In the genomic region with DNA sequence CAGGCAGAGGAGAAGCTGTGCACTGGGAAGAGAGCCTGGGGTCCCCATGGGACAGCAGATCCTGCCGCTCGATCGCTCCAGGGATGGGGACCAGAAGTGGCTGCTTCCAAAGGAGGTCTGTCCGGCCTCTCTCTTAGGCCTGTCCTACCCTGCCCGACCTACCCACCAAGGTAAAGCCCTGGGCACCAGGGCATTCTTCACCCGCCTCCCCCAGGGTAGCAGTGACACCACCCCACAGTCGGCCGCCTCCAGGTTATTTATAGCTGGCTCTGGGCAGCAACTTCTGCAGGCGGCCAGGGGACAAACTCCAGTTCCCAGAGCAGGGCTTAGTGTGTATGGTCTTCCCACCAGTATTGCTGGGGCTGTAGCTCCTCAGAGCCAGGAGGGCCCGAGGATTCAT, we compare ENCODE assay signal across 15 mouse cellular contexts. TPM values are rescaled to one million over a fixed set of nuclear protein-coding genes. Genes with fewer than 3 reads are reported as not detected.
DNase-seq lines count a peak whose midpoint lies in the region; ATAC-seq and TF ChIP-seq lines count a peak whose summit lies in the region.
"Had no signal": no experiment of that assay in that cellular context is flagged by ENCODE, and none has a peak within 500 bp of the region (broad histone marks: within the 10 kb centered on the region; RNA-seq: fewer than 3 reads in every experiment).

A gene (minus strand): TSS at position 223 of the 400 bp plus-strand sequence.

- H3K4me3 ChIP-seq in forebrain, embryonic 10.5 days, result no peak within 1 kb of the TSS
- no peak within 1 kb of the TSS for H3K4me3 ChIP-seq in forebrain, embryonic 11.5 days (ENCODE audit: low read depth, low read length)
- H3K4me3 ChIP-seq in lung, embryonic 14.5 days (ENCODE audit: low read depth, low read length), result no peak within 1 kb of the TSS
- H3K4me3 ChIP-seq in neural tube, embryonic 15.5 days (replicated peaks), result no peak within 1 kb of the TSS
- H3K4me3 ChIP-seq: midbrain, embryonic 12.5 days; stomach, embryonic 15.5 days had no signal

- no peak for DNase-seq in forebrain, embryonic 10.5 days (ENCODE audit: extremely low spot score, low spot score)
- DNase-seq in forebrain, embryonic 11.5 days (ENCODE audit: low spot score), result no peak
- DNase-seq in lung, embryonic 14.5 days, result no peak
- no peak for DNase-seq in lung, postnatal 10 days
- DNase-seq in heart, adult 9 months (ENCODE audit: low spot score in 2 of 2), result peak; percentile 35 to 59
- DNase-seq in heart, postnatal 14 days, result peak; percentile 35 to 56
- DNase-seq in spleen, postnatal 4 days (ENCODE audit: low spot score in 2 of 2), result no peak
- DNase-seq: cerebellum, adult 8-10 months; forebrain, postnatal 0 days; lung, postnatal 14 days; right cerebral cortex, postnatal 4 days had no signal

- no peak within 1 kb of the TSS for H3K9ac ChIP-seq in forebrain, embryonic 11.5 days (ENCODE audit: low read length)
- H3K9ac ChIP-seq in lung, embryonic 14.5 days, result no peak within 1 kb of the TSS
- H3K9ac ChIP-seq in neural tube, embryonic 15.5 days (replicated peaks), result no peak within 1 kb of the TSS
- H3K9ac ChIP-seq: forebrain, postnatal 0 days; midbrain, embryonic 12.5 days; stomach, embryonic 15.5 days had no signal

- intact Hi-C loops in heart, postnatal 14 days (cut with DNase I), result no loop called here

- H3K9me3 ChIP-seq in forebrain, embryonic 10.5 days, result no peaks in the 10 kb centered on the region
- no peaks in the 10 kb centered on the region for H3K9me3 ChIP-seq in forebrain, embryonic 11.5 days (ENCODE audit: control insufficient read depth, low read length)
- H3K9me3 ChIP-seq in lung, embryonic 14.5 days (ENCODE audit: low read depth, low read length), result no peaks in the 10 kb centered on the region
- H3K9me3 ChIP-seq in neural tube, embryonic 15.5 days (replicated peaks), result no peaks in the 10 kb centered on the region
- H3K9me3 ChIP-seq: midbrain, embryonic 12.5 days; stomach, embryonic 15.5 days had no signal

- H3K27me3 ChIP-seq in forebrain, embryonic 10.5 days (ENCODE audit: poor library complexity, severe bottlenecking), result no peaks in the 10 kb centered on the region
- no peaks in the 10 kb centered on the region for H3K27me3 ChIP-seq in forebrain, embryonic 11.5 days (ENCODE audit: control insufficient read depth, insufficient read depth, low read length)
- H3K27me3 ChIP-seq in lung, embryonic 14.5 days (ENCODE audit: insufficient read depth, low read length), result no peaks in the 10 kb centered on the region
- no peaks in the 10 kb centered on the region for H3K27me3 ChIP-seq in neural tube, embryonic 15.5 days (replicated peaks)
- H3K27me3 ChIP-seq: midbrain, embryonic 12.5 days; stomach, embryonic 15.5 days had no signal

- H3K4me2 ChIP-seq in forebrain, embryonic 11.5 days (ENCODE audit: low read depth, low read length, severe bottlenecking), result no peak within 1 kb of the TSS
- H3K4me2 ChIP-seq in lung, embryonic 14.5 days, result no peak within 1 kb of the TSS
- no peak within 1 kb of the TSS for H3K4me2 ChIP-seq in neural tube, embryonic 15.5 days
- H3K4me2 ChIP-seq: midbrain, embryonic 12.5 days; stomach, embryonic 15.5 days had no signal

- ATAC-seq in forebrain, embryonic 11.5 days (replicated peaks; ENCODE audit: low FRiP score), result no peak
- ATAC-seq in lung, embryonic 14.5 days (ENCODE audit: insufficient read depth), result no peak
- no peak for ATAC-seq in neural tube, embryonic 15.5 days (ENCODE audit: low FRiP score)
- ATAC-seq: forebrain, postnatal 0 days; intestine, embryonic 16.5 days had no signal

- peaks cover 15% of the 10 kb centered on the region for H3K4me1 ChIP-seq in forebrain, embryonic 10.5 days
- no peaks in the 10 kb centered on the region for H3K4me1 ChIP-seq in forebrain, embryonic 11.5 days (replicated peaks; ENCODE audit: control insufficient read depth, insufficient read depth, low read length)
- no peaks in the 10 kb centered on the region; the same call in 1 of the 2 replicates for H3K4me1 ChIP-seq in lung, embryonic 14.5 days (ENCODE audit: insufficient read depth)
- no peaks in the 10 kb centered on the region for H3K4me1 ChIP-seq in neural tube, embryonic 15.5 days
- H3K4me1 ChIP-seq: midbrain, embryonic 12.5 days; stomach, embryonic 15.5 days had no signal

- no peak for TF ChIP-seq CTCF in lung, embryonic 14.5 days (IDR thresholded peaks at IDR 0.05; ENCODE audit: low read depth)

- no peaks in the 10 kb centered on the region for H3K36me3 ChIP-seq in forebrain, embryonic 10.5 days (replicated peaks)
- no peaks in the 10 kb centered on the region for H3K36me3 ChIP-seq in forebrain, embryonic 11.5 days (ENCODE audit: control insufficient read depth, insufficient read depth, low read length)
- H3K36me3 ChIP-seq in lung, embryonic 14.5 days (ENCODE audit: insufficient read depth), result no peaks in the 10 kb centered on the region
- H3K36me3 ChIP-seq in neural tube, embryonic 15.5 days, result no peaks in the 10 kb centered on the region
- H3K36me3 ChIP-seq: midbrain, embryonic 12.5 days; stomach, embryonic 15.5 days had no signal

- H3K27ac ChIP-seq in forebrain, embryonic 10.5 days, result peak within 1 kb of the TSS; percentile 53
- H3K27ac ChIP-seq in forebrain, embryonic 11.5 days (ENCODE audit: low read depth, low read length), result no peak within 1 kb of the TSS
- H3K27ac ChIP-seq in lung, embryonic 14.5 days (ENCODE audit: low read depth), result peak within 1 kb of the TSS; percentile 67; the same call in 1 of the 2 replicates
- no peak within 1 kb of the TSS for H3K27ac ChIP-seq in neural tube, embryonic 15.5 days (replicated peaks)
- H3K27ac ChIP-seq: midbrain, embryonic 12.5 days; stomach, embryonic 15.5 days had no signal

- 78% methylated on average over 10 of the region's 10 CpGs for WGBS in forebrain, embryonic 10.5 days
- WGBS in forebrain, embryonic 11.5 days, result 75% methylated on average over 10 of the region's 10 CpGs
- 72% methylated on average over 10 of the region's 10 CpGs for WGBS in lung, embryonic 14.5 days
- 75% methylated on average over 10 of the region's 10 CpGs for WGBS in neural tube, embryonic 15.5 days

RNA-seq across cellular contexts. Expression of the gene that starts here (rescaled TPM):
- 0.31 and 0.38 TPM in 2 replicates for polyA plus RNA-seq in forebrain, embryonic 10.5 days (2016; fragmentation: Nextera tagmentation; extraction: Ambion mirVana)
- 0.08 and 0.09 TPM in 2 replicates for polyA plus RNA-seq in forebrain, embryonic 11.5 days (2014; fragmentation: Nextera tagmentation; extraction: Ambion mirVana)
- polyA plus RNA-seq in lung, embryonic 14.5 days (2014; fragmentation: Nextera tagmentation; extraction: Ambion mirVana), result 0.19 TPM in 1 of 2 replicates, not detected in the other
- total RNA-seq in heart, postnatal 14 days (2021), result 10 to 100 TPM; 12.9 to 16.9 TPM
- polyA plus RNA-seq in neural tube, embryonic 15.5 days (2015; fragmentation: Nextera tagmentation; extraction: Ambion mirVana), result 1.3 and 1.5 TPM in 2 replicates

Comparison
In these comparisons a context has a peak if more than half of its experiments do, and no peak if none do; other contexts are left out.
1. H3K27ac ChIP-seq: peak in forebrain, embryonic 10.5 days (single experiment) and lung, embryonic 14.5 days (single experiment); none in forebrain, embryonic 11.5 days (single experiment) and neural tube, embryonic 15.5 days (single experiment).
2. DNase-seq: peak in heart, adult 9 months (2 of 2) and heart, postnatal 14 days (2 of 2); none in forebrain, embryonic 10.5 days (single experiment), forebrain, embryonic 11.5 days (single experiment), lung, embryonic 14.5 days (single experiment), lung, postnatal 10 days (single experiment) and spleen, postnatal 4 days (0 of 2).